Mouse (Mus musculus): ENCODE results near the gene Dusp6.

GRCm38 (mm10) chr10:99297721-99298120, 34.7 kb downstream of the Dusp6 start:
- no peak for TF ChIP-seq POLR2A (IDR thresholded peaks at IDR 0.05; ENCODE audit: low read depth, low read length)
- no peak for TF ChIP-seq CTCF (IDR thresholded peaks at IDR 0.05; ENCODE audit: extremely low read depth, insufficient read length, insufficient replicate concordance, low read depth, low read length)
